Mouse (Mus musculus) limb, embryonic 12.5 days (tissue): ENCODE results near the gene Kdm2b. TPM values are rescaled to one million over a fixed set of nuclear protein-coding genes. Genes with fewer than 3 reads are reported as not detected.
A peak's percentile ranks its signal among the peaks of the same experiment; 100 is the strongest.

Source experiments
- ATAC-seq: fragments of 200-750 bp; cut with Nextera tagmentation; 2 replicates; pipeline ENCODE4 v1.8.0; 2017; ENCODE audit warnings: low read depth, moderate TSS enrichment; ENCODE audit not compliant: insufficient number of reproducible peaks, insufficient read depth, low FRiP score, low TSS enrichment
- H3K27ac ChIP-seq: fragments of 300-500 bp; sonication (generic); 2 replicates; pipeline ENCODE4 v1.5.1; 2016; ENCODE audit warnings: mild to moderate bottlenecking, moderate library complexity
- H3K27me3 ChIP-seq: fragments of 300-500 bp; sonication (generic); 2 replicates; pipeline ENCODE4 v1.6.1; 2016; ENCODE audit warnings: mild to moderate bottlenecking, moderate library complexity
- H3K36me3 ChIP-seq: fragments of 300-500 bp; sonication (generic); 2 replicates; pipeline ENCODE4 v1.6.1; 2016; ENCODE audit warnings: mild to moderate bottlenecking, moderate library complexity
- H3K4me1 ChIP-seq: fragments of 300-500 bp; sonication (generic); replicated peaks from 2 replicates; pipeline ENCODE4 v1.6.1; 2016
- H3K4me2 ChIP-seq: fragments of 300-500 bp; sonication (generic); 2 replicates; pipeline ENCODE4 v1.6.1; 2016; ENCODE audit warnings: mild to moderate bottlenecking, moderate library complexity
- H3K4me3 ChIP-seq: fragments of 300-500 bp; sonication (generic); replicated peaks from 2 replicates; pipeline ENCODE4 v1.5.1; 2016; ENCODE audit warnings: mild to moderate bottlenecking
- H3K9ac ChIP-seq: fragments of 300-500 bp; sonication (generic); replicated peaks from 2 replicates; pipeline ENCODE4 v1.6.1; 2016; ENCODE audit warnings: mild to moderate bottlenecking, moderate library complexity
- H3K9me3 ChIP-seq: fragments of 300-500 bp; sonication (generic); 2 replicates; pipeline ENCODE4 v1.6.1; 2016; ENCODE audit warnings: mild to moderate bottlenecking, moderate library complexity
- WGBS: fragments of 180-500 bp; shearing (Covaris S2); methylation state at CpG from one replicate; pipeline ENCODE4 v1.1.7; 2016; 5-methylcytosine and 5-hydroxymethylcytosine counted together
- polyA plus RNA-seq: library from polyadenylated mRNA; unstranded; fragments of >200 nt; fragmentation: Nextera tagmentation; extraction: Ambion mirVana; gene quantifications from 2 replicates; pipeline ENCODE4 v1.2.1, GENCODE M21; 2016

Gene Kdm2b
- polyA plus RNA-seq, 1 experiment from 2014 or later = 85.5 TPM

DNA sequence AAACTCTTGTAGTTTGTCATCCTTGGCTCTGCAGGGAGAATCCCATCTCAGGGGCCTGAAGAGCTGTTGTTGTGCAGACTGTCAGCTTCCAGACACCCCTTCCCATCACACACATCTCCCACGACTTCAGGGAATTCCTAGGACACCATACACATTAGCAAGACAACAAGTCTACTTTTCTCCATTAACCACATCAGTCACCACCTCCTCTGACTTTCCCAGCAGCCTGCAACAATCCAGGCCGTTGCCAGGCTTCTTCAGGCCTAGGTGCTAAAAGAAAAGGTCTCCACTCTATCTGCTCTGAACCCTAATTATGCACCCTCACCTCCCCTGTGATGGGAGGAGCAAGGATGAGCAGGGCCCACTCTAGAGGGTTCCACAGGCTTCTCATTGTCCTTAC, 99.2 kb downstream of the Kdm2b start:
- H3K4me3 ChIP-seq = no peak overlapping the region
- H3K27me3 ChIP-seq = no peaks in the 10 kb centered on the region
- peaks cover 16% of the 10 kb centered on the region for H3K36me3 ChIP-seq
- peaks cover 21% of the 10 kb centered on the region for H3K4me1 ChIP-seq
- ATAC-seq = no peak
- 41% methylated on average over 2 of the region's 2 CpGs for WGBS
- no peak overlapping the region for H3K9ac ChIP-seq
- H3K9me3 ChIP-seq = no peaks in the 10 kb centered on the region
- H3K27ac ChIP-seq = no peak overlapping the region
- no peak overlapping the region for H3K4me2 ChIP-seq

DNA sequence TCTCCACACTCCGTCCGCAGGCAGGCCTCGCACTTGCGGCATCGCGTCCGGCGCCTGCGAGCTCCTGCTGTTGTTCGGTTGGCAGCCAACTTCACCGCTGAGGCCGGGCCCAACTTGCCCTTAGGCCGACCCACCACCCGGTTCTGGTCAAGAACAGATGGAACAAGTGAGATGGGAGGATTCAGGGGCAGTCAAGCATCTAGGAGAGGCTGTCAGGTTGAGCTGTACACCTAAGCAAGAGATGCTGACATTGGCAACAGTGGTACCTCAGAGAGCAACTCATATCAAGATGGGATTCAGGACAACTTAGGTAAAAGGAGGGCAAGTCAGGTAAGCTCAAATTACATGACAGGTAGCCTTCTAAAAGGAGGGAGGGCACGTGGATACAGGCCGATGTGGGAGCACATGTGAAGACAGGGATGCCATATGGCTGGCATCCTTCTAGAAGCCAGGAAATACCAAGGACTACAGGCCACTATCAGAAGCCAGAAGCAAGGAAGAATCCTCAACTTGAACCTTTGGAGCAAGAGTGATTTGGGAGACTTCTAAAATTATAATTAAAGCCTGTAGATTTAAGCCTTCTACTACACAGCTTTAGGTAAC, 100.9 kb downstream of the Kdm2b start:
- no peak overlapping the region for H3K4me2 ChIP-seq
- 88% methylated on average over 16 of the region's 16 CpGs for WGBS
- no peak for ATAC-seq
- no peaks in the 10 kb centered on the region for H3K27me3 ChIP-seq
- H3K36me3 ChIP-seq = peaks cover 22% of the 10 kb centered on the region
- no peak overlapping the region for H3K4me3 ChIP-seq
- no peak overlapping the region for H3K9ac ChIP-seq
- no peak overlapping the region for H3K27ac ChIP-seq
- no peaks in the 10 kb centered on the region for H3K9me3 ChIP-seq
- peaks cover 12% of the 10 kb centered on the region for H3K4me1 ChIP-seq

DNA sequence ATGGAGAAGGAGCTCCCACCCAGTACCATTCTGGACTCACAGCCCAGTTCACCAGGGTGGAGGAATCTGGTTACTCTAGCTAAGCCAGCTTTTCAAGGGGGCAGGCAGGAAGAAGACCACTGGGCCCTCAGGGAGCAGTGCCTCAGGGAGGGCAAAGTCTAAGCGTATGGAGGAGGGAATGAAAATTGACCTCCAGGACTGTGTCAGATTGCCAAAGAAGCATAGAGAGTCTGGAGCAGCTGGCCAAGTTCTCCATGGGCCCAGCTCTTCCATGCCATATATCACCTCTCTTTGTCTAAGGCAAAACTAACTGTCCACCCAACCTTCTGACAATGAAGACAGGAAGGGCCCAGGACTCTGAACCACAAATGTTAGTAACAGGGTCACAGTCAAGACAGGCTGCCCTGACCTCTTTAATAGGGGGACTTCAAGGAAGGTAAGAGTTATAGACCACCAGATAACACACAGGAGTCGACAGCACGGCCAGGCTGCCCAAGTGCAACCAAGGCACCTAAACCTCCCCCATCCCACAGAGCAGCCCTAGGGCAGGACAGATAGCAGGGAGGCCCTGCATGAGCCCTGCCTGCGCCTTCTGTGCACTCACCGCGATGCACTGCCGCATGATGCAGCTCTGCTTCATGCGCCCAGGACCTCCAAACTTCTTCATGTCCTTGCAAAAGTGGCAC, 101.6 kb downstream of the Kdm2b start:
- H3K9me3 ChIP-seq = no peaks in the 10 kb centered on the region
- ATAC-seq = no peak
- H3K36me3 ChIP-seq = peaks cover 25% of the 10 kb centered on the region
- WGBS = 71% methylated on average over 8 of the region's 8 CpGs
- H3K27me3 ChIP-seq = no peaks in the 10 kb centered on the region
- peaks cover 12% of the 10 kb centered on the region for H3K4me1 ChIP-seq
- no peak overlapping the region for H3K9ac ChIP-seq
- H3K27ac ChIP-seq = no peak overlapping the region
- H3K4me3 ChIP-seq = no peak overlapping the region
- H3K4me2 ChIP-seq = no peak overlapping the region

DNA sequence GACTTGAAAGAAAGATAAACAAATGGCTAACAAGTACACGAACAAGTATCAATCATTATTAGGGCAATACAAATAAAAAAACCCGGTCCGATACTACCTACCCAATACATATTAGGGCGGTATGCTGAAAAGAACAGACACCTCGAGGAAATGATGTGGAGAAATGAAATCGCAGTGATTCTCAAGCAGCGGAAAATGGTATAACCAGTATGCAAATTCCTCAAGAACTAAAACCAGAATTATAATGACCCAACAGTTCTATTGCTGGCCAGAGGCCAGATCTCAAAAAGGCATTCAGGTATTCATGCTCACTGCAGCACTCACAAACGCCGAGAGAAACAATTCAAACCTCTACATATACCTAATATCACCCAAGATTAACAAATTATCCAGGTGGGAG, 102.6 kb downstream of the Kdm2b start:
- ATAC-seq = no peak
- H3K27me3 ChIP-seq = no peaks in the 10 kb centered on the region
- H3K4me2 ChIP-seq = no peak overlapping the region
- H3K9ac ChIP-seq = no peak overlapping the region
- no peak overlapping the region for H3K27ac ChIP-seq
- H3K4me3 ChIP-seq = no peak overlapping the region
- peaks cover 12% of the 10 kb centered on the region for H3K4me1 ChIP-seq
- peaks cover 34% of the 10 kb centered on the region for H3K36me3 ChIP-seq
- no peaks in the 10 kb centered on the region for H3K9me3 ChIP-seq
- 89% methylated on average over 9 of the region's 9 CpGs for WGBS

DNA sequence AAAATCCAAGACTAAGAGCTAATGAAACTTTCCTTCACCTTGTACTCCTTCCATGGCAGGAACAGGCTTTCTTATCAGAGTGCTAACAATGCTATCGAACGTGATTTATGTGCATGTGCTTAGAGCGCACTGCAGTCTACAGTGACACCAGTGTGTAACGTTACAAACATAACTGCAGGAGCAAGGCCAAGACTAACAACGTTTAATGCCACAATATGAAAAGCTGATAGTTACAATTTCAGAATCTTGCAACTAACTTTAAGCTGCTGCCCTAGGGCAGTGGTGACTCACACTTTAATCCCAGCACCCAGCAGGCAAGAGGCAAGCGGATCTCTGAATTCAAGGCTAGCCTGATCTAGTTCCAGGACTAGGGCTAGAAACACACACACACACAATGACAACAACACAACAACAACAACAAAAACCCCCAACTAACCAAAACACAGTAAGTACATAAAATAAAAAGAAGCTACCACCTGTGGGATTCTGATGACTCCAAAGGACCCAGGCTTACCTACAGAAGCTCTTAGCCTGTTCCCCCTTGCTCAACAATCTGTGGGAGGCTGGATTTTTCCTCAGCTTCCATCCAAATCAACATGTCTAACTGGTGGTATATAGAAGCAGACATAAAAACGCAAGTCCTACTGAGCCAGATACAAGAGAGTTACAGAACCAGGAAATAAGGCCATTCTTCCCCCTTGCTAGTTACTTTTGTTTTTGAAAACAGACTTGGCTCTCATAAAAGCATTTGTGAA, 104.9 kb downstream of the Kdm2b start:
- peaks cover 52% of the 10 kb centered on the region for H3K36me3 ChIP-seq
- WGBS = 83% methylated on average over 7 of the region's 7 CpGs
- H3K27me3 ChIP-seq = no peaks in the 10 kb centered on the region
- no peak overlapping the region for H3K4me3 ChIP-seq
- ATAC-seq = no peak
- peaks cover 12% of the 10 kb centered on the region for H3K4me1 ChIP-seq
- no peaks in the 10 kb centered on the region for H3K9me3 ChIP-seq
- no peak overlapping the region for H3K9ac ChIP-seq
- no peak overlapping the region for H3K4me2 ChIP-seq
- H3K27ac ChIP-seq = no peak overlapping the region

DNA sequence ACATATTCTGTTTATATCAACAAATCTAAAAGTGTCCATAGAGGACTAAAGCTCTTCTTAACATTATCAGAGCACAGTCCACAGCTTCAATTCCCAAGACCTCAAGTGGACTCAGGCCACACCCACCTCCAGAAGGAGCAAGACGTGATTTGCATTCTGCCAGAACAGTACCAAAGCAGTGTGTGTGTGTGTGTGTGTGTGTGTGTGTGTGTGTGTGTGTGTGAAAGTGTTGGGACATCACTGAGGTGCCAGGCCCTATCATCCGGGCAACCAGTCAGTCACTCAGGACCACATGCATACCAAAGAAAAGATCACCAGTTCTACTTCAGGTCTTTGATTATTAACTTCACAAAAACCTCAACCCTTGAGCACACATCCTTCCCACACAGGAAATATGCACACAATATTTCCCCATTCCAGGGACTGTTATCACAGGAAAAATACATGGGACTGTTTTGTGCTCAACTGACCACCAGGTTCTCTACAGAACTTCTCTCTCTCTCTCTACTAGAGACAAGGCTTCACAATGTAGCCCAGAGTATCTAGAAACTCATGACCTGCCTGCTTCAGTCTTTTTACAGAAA, 105.9 kb downstream of the Kdm2b start:
- Histone ChIP-seq H3K4me2 (no peak overlapping the region), H3K4me3 (no peak overlapping the region), H3K4me1 (peaks cover 9% of the 10 kb centered on the region; the same call in 1 of the 2 replicates), H3K27me3 (no peaks in the 10 kb centered on the region), H3K9me3 (no peaks in the 10 kb centered on the region), H3K27ac (no peak overlapping the region), H3K9ac (no peak overlapping the region), H3K36me3 (peaks cover 62% of the 10 kb centered on the region)
- no peak for ATAC-seq
- 73% methylated on average over 2 of the region's 2 CpGs for WGBS

DNA sequence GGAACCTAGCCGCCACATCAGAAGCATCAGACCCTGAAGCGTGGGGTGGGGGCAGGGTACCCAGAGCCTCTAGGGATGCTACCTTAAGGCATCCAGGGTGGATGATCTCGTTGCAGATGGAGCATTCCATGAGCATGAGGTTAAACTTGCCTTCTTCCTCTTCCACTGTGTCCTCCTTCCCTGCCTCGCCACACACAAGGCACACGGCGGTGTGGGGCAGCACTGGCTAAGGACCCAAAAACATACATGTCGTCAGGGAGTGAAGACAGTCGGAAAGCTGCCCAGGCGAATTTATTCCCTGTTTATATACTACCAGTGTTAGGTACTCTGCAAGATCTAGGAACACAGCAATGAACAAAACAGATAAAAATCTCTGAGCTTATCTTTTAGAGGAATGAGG, 106.4 kb downstream of the Kdm2b start:
- WGBS = 88% methylated on average over 9 of the region's 9 CpGs

DNA sequence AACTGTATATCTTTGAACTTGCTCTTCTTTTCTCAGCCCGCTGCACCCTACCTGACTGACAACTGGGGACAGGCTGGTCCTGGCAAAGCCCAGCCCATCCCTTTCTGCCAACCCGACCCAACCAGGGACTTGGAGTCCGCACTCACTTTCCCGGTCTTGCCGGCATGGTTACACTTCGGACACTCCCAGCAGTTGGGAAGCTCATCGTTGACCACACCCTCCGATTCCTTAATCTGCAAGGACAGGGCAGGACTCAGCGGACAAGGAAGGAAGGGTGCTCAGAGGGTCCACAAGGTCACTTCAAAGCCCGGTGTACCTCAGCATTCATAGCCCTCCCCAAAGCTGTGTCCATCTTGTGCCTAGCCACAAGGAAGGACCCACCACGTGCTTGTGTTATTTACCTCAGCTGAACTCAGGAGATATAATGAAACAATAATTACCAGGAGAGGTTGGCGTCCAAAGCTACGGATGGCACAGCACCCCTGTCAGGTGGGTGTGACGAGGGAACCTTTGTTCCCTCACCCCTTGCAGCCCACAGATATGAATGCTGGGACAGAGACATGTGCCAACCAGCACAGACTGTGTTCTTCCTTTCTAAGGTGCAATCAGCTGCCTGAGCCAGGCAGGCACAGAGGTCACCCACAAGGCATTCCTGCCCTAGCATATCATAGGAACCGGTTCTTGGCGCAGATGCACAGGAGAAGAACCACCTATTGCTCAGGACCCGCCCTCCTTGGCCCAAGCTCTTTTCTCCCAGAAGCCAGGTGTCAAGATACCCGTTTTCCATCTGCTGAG, 107.2 kb downstream of the Kdm2b start:
- H3K27ac ChIP-seq = no peak overlapping the region
- no peak overlapping the region for H3K9ac ChIP-seq
- H3K4me1 ChIP-seq = no peaks in the 10 kb centered on the region
- no peaks in the 10 kb centered on the region for H3K27me3 ChIP-seq
- H3K4me2 ChIP-seq = no peak overlapping the region
- 91% methylated on average over 18 of the region's 18 CpGs for WGBS
- no peaks in the 10 kb centered on the region for H3K9me3 ChIP-seq
- ATAC-seq = no peak
- peaks cover 66% of the 10 kb centered on the region for H3K36me3 ChIP-seq
- no peak overlapping the region for H3K4me3 ChIP-seq

More for the DNA sequence above, 106.4 kb downstream of the Kdm2b start:
- Histone ChIP-seq H3K4me2 (no peak overlapping the region), H3K9ac (no peak overlapping the region), H3K9me3 (no peaks in the 10 kb centered on the region), H3K27ac (no peak overlapping the region), H3K36me3 (peaks cover 64% of the 10 kb centered on the region), H3K4me3 (no peak overlapping the region), H3K27me3 (no peaks in the 10 kb centered on the region), H3K4me1 (peaks cover 5% of the 10 kb centered on the region; the same call in 1 of the 2 replicates)
- ATAC-seq = no peak

DNA sequence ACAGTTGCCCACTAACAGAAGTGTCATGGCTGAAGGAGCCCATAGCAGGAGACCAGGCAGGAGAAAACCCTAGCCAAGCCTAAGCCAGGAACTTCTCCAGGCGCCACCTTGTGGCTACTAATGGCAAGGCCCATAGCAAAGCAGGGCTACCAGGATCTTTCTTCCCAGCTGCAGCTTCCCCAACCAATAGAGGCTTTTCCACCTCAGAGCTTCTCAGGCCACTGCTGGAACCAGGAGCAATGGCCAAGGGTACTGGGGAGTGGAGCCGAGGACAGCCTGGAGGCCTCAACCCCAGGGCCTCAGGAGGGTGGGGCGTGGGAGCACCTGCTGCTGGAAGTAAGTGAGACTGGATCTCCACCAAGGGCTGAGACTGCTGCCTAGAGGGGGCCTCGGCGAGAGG, 108.3 kb downstream of the Kdm2b start:
- Histone ChIP-seq H3K9ac (no peak overlapping the region), H3K4me1 (no peaks in the 10 kb centered on the region), H3K4me3 (no peak overlapping the region), H3K4me2 (no peak overlapping the region), H3K9me3 (no peaks in the 10 kb centered on the region), H3K27me3 (no peaks in the 10 kb centered on the region), H3K36me3 (peaks cover 77% of the 10 kb centered on the region), H3K27ac (no peak overlapping the region)
- WGBS = 53% methylated on average over 5 of the region's 5 CpGs
- peak; percentile 42; the same call in 1 of the 2 replicates for ATAC-seq

DNA sequence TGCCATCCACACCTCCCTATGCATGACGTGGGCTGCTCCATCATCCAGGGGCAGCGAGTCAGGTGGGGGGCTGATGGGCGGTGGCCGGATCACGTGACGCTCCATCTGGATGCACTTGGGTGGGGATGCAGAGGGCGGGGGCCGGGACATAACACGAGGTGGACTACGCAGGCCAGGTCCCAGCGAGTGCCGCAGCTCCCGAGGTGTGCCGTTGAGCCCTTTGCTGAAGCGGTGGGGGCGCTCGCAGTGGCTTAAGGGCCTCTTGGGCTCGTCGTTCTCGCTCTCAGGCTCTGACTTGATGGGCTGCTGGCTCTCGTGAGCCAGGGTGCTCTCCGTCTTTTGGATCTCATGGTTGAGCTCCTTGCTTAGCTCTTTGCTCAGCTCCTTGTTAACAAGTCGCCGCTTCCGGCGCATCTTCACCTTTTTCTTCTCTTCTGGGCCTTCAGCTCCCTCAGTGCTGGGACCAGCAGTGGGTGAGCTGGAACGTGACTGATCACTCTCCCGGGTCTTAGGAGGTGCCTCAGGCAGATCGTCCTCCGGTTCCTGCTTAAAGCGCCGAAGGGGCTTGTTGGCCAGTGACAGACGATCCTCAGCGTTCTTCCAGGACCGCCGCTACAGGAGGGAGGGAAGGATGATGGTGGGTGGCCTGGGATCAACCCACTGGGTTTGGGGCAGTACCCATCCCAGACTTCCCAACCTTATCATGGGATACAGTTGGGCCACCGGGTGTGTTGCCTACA, 109.2 kb downstream of the Kdm2b start:
- H3K27ac ChIP-seq = no peak overlapping the region
- WGBS = 92% methylated on average over 37 of the region's 37 CpGs
- H3K9ac ChIP-seq = no peak overlapping the region
- H3K9me3 ChIP-seq = no peaks in the 10 kb centered on the region
- H3K4me2 ChIP-seq = no peak overlapping the region
- no peak for ATAC-seq
- H3K4me1 ChIP-seq = no peaks in the 10 kb centered on the region
- H3K4me3 ChIP-seq = no peak overlapping the region
- H3K27me3 ChIP-seq = no peaks in the 10 kb centered on the region
- H3K36me3 ChIP-seq = peaks cover 80% of the 10 kb centered on the region
